Mouse (Mus musculus): Measurements from ENCODE around the gene Tmem242. TPM values are rescaled to one million over a fixed set of nuclear protein-coding genes. Genes with fewer than 3 reads are reported as not detected.
A peak's percentile ranks its signal among the peaks of the same experiment; 100 is the strongest.

Tmem242 gene
- polyA plus RNA-seq, 1 experiment from 2014 or later = 104 TPM

- WGBS = 26% methylated on average over 33 of the region's 33 CpGs
- H3K4me2 ChIP-seq = peak overlapping the region; percentile 14
These were observed 42.7 kb downstream of the Tmem242 start for GRCm38 (mm10) chr17:5397148-5398007.

GRCm38 (mm10) chr17:5396213-5396612 is 43.8 kb downstream of the Tmem242 start:
- H3K4me2 ChIP-seq = no peak overlapping the region
- no peaks in the 10 kb centered on the region for H3K27me3 ChIP-seq (replicated peaks)
- no peak overlapping the region for H3K4me3 ChIP-seq (replicated peaks)
- H3K9ac ChIP-seq = no peak overlapping the region
- 76% methylated on average over 5 of the region's 5 CpGs for WGBS
- H3K9me3 ChIP-seq = no peaks in the 10 kb centered on the region
- no peaks in the 10 kb centered on the region for H3K4me1 ChIP-seq
- no peak for ATAC-seq (ENCODE audit: insufficient read depth, low FRiP score, low read depth)
- no peaks in the 10 kb centered on the region for H3K36me3 ChIP-seq
- H3K27ac ChIP-seq = no peak overlapping the region

More at GRCm38 (mm10) chr17:5397148-5398007, 42.7 kb downstream of the Tmem242 start:
- Histone ChIP-seq H3K4me3 (replicated peaks) (no peak overlapping the region), H3K27me3 (replicated peaks) (no peaks in the 10 kb centered on the region), H3K4me1 (0 out of 2 replicates have a peak, but pooled peaks cover 2% of the 10 kb centered on the region), H3K36me3 (no peaks in the 10 kb centered on the region), H3K9me3 (no peaks in the 10 kb centered on the region), H3K27ac (no peak overlapping the region), H3K9ac (no peak overlapping the region)
- ATAC-seq (ENCODE audit: insufficient read depth, low FRiP score, low read depth) = peak; percentile 74

- no peak overlapping the region for H3K27ac ChIP-seq
- H3K4me1 ChIP-seq = no peaks in the 10 kb centered on the region
- H3K9me3 ChIP-seq = no peaks in the 10 kb centered on the region
- ATAC-seq (ENCODE audit: insufficient read depth, low FRiP score, low read depth) = no peak
- no peak overlapping the region for H3K9ac ChIP-seq
- no peaks in the 10 kb centered on the region for H3K36me3 ChIP-seq
- H3K27me3 ChIP-seq (replicated peaks) = no peaks in the 10 kb centered on the region
- no peak overlapping the region for H3K4me2 ChIP-seq
- H3K4me3 ChIP-seq (replicated peaks) = no peak overlapping the region
- 79% methylated on average over 16 of the region's 16 CpGs for WGBS
These were observed 44.4 kb downstream of the Tmem242 start for GRCm38 (mm10) chr17:5395454-5396205.

DNA sequence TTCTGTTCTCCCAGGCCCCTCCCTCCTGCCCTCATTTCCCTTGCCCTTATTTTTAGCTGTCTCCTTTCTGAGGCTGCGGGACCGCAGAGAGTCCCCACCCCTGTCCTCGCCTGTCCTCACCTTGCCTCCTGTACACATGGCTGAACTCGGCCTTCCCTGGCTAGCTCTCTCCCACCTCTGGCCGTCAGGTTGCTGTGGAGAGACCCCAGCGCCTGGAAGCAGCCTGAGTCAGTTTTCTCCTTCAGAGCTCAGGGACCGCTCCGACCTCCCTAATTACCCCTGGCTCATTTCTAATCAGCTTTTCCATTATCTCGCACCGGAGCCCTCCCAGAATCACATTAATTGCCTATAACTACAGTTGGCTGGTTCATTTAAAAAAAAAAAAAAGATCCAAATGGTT is 49.4 kb downstream of the Tmem242 start:
- Histone ChIP-seq H3K4me3 (replicated peaks) (no peak overlapping the region), H3K4me1 (no peaks in the 10 kb centered on the region), H3K36me3 (no peaks in the 10 kb centered on the region), H3K4me2 (no peak overlapping the region), H3K9ac (no peak overlapping the region), H3K27ac (no peak overlapping the region), H3K9me3 (no peaks in the 10 kb centered on the region), H3K27me3 (replicated peaks) (no peaks in the 10 kb centered on the region)
- WGBS = 66% methylated on average over 10 of the region's 10 CpGs
- no peak for ATAC-seq (ENCODE audit: insufficient read depth, low FRiP score, low read depth)

- ATAC-seq (ENCODE audit: insufficient read depth, low FRiP score, low read depth) = no peak
- WGBS = 80% methylated on average over 3 of the region's 3 CpGs
- Histone ChIP-seq H3K9me3 (no peaks in the 10 kb centered on the region), H3K9ac (no peak overlapping the region), H3K27ac (no peak overlapping the region), H3K4me1 (no peaks in the 10 kb centered on the region), H3K36me3 (no peaks in the 10 kb centered on the region), H3K27me3 (replicated peaks) (no peaks in the 10 kb centered on the region), H3K4me2 (no peak overlapping the region), H3K4me3 (replicated peaks) (no peak overlapping the region)
These were observed 51.7 kb downstream of the Tmem242 start for GRCm38 (mm10) chr17:5388351-5388750.

GRCm38 (mm10) chr17:5386885-5387545 is 53.0 kb downstream of the Tmem242 start:
- H3K9ac ChIP-seq = no peak overlapping the region
- 82% methylated on average over 12 of the region's 12 CpGs for WGBS
- no peak for ATAC-seq (ENCODE audit: insufficient read depth, low FRiP score, low read depth)

GRCm38 (mm10) chr17:5385694-5386093 is 54.4 kb downstream of the Tmem242 start:
- H3K36me3 ChIP-seq = no peaks in the 10 kb centered on the region
- H3K27me3 ChIP-seq (replicated peaks) = no peaks in the 10 kb centered on the region
- no peak for ATAC-seq (ENCODE audit: insufficient read depth, low FRiP score, low read depth)
- 84% methylated on average over 1 of the region's 1 CpGs for WGBS
- no peak overlapping the region for H3K9ac ChIP-seq
- no peak overlapping the region for H3K27ac ChIP-seq
- no peak overlapping the region for H3K4me2 ChIP-seq
- no peaks in the 10 kb centered on the region for H3K4me1 ChIP-seq
- no peak overlapping the region for H3K4me3 ChIP-seq (replicated peaks)
- no peaks in the 10 kb centered on the region for H3K9me3 ChIP-seq

More at GRCm38 (mm10) chr17:5386885-5387545, 53.0 kb downstream of the Tmem242 start:
- H3K36me3 ChIP-seq = no peaks in the 10 kb centered on the region
- no peaks in the 10 kb centered on the region for H3K4me1 ChIP-seq
- no peak overlapping the region for H3K4me2 ChIP-seq
- no peaks in the 10 kb centered on the region for H3K9me3 ChIP-seq
- H3K4me3 ChIP-seq (replicated peaks) = no peak overlapping the region
- no peaks in the 10 kb centered on the region for H3K27me3 ChIP-seq (replicated peaks)
- no peak overlapping the region for H3K27ac ChIP-seq

DNA sequence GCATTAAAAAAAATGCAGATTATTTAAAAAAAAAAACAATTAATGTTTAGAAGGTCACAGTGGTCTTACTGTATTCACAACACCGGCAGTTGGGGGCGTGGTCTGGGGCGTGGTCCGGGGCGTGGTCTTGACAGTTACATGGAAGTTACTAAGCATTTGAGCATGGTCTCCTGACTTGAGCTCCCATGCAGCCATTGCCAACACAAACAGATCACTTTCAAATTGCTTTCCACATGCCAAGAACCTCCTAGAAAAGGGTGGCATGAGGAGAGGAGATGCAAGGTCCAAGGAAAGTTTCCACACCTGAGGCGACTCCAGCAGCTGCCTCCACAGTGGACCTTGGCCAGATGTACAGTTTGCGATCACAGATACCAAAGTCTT is 62.1 kb downstream of the Tmem242 start:
- H3K9ac ChIP-seq = no peak overlapping the region
- ATAC-seq (ENCODE audit: insufficient read depth, low FRiP score, low read depth) = no peak
- H3K36me3 ChIP-seq = no peaks in the 10 kb centered on the region
- no peak overlapping the region for H3K4me3 ChIP-seq (replicated peaks)
- no peak overlapping the region for H3K4me2 ChIP-seq
- no peaks in the 10 kb centered on the region for H3K9me3 ChIP-seq
- WGBS = 30% methylated on average over 7 of the region's 7 CpGs
- no peaks in the 10 kb centered on the region for H3K4me1 ChIP-seq
- H3K27me3 ChIP-seq (replicated peaks) = no peaks in the 10 kb centered on the region
- H3K27ac ChIP-seq = no peak overlapping the region

- no peaks in the 10 kb centered on the region for H3K36me3 ChIP-seq
These were observed 62.7 kb downstream of the Tmem242 start for GRCm38 (mm10) chr17:5377151-5377929.

DNA sequence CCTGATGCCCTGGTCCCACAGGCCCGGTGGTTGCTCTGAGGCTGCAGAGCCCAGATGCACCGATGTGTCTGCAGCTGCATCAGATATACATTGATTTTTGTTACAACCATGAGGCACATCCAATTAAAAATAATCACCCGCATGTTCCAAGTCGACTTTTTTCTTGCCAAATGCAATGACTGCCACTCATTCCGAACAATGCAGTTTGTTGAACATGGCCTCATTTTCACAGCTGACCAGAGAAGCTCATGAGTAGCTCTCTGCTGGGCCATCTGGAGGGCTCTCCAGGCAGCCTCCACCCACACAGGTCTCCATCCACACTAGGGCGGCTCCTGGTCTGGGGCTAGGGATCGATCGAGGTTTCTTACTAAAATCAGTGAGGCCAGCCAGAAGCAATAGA is 67.1 kb downstream of the Tmem242 start:
- Histone ChIP-seq H3K36me3 (no peaks in the 10 kb centered on the region), H3K27ac (no peak overlapping the region), H3K9ac (no peak overlapping the region), H3K4me3 (replicated peaks) (no peak overlapping the region), H3K4me2 (no peak overlapping the region), H3K9me3 (no peaks in the 10 kb centered on the region), H3K4me1 (no peaks in the 10 kb centered on the region), H3K27me3 (replicated peaks) (no peaks in the 10 kb centered on the region)
- WGBS = 83% methylated on average over 8 of the region's 8 CpGs
- no peak for ATAC-seq (ENCODE audit: insufficient read depth, low FRiP score, low read depth)

More at GRCm38 (mm10) chr17:5377151-5377929, 62.7 kb downstream of the Tmem242 start:
- Histone ChIP-seq H3K4me1 (no peaks in the 10 kb centered on the region), H3K9me3 (no peaks in the 10 kb centered on the region), H3K4me3 (replicated peaks) (no peak overlapping the region), H3K4me2 (no peak overlapping the region), H3K27me3 (replicated peaks) (no peaks in the 10 kb centered on the region), H3K9ac (no peak overlapping the region), H3K27ac (no peak overlapping the region)
- 35% methylated on average over 11 of the region's 11 CpGs for WGBS
- no peak for ATAC-seq (ENCODE audit: insufficient read depth, low FRiP score, low read depth)

- no peaks in the 10 kb centered on the region for H3K9me3 ChIP-seq
- no peak overlapping the region for H3K4me3 ChIP-seq (replicated peaks)
- no peak for ATAC-seq (ENCODE audit: insufficient read depth, low FRiP score, low read depth)
- H3K9ac ChIP-seq = no peak overlapping the region
- 44% methylated on average over 7 of the region's 7 CpGs for WGBS
- H3K27ac ChIP-seq = no peak overlapping the region
- no peaks in the 10 kb centered on the region for H3K27me3 ChIP-seq (replicated peaks)
- H3K4me1 ChIP-seq = no peaks in the 10 kb centered on the region
- H3K36me3 ChIP-seq = no peaks in the 10 kb centered on the region
- H3K4me2 ChIP-seq = no peak overlapping the region
These were observed 68.5 kb downstream of the Tmem242 start for GRCm38 (mm10) chr17:5371521-5371920.
